Mouse (Mus musculus): ENCODE measurements around the gene Grip2.

GRCm38 (mm10) chr6:91720588-91721214 lies 106.3 kb downstream of the Grip2 start:
- TF ChIP-seq POLR2A (IDR thresholded peaks at IDR 0.05; ENCODE audit: extremely low read depth, insufficient read depth, low read length): no peak
- TF ChIP-seq CTCF (IDR thresholded peaks at IDR 0.05; ENCODE audit: extremely low read depth, insufficient read depth, low read length): no peak
